Mouse (Mus musculus) midbrain, postnatal 0 days (tissue): Measurements from ENCODE around the gene Prdm1. TPM values are rescaled to one million over a fixed set of nuclear protein-coding genes. Genes with fewer than 3 reads are reported as not detected.
A peak's percentile ranks its signal among the peaks of the same experiment; 100 is the strongest.

ENCODE experiments used
- ATAC-seq: fragments of 200-750 bp; cut with Nextera tagmentation; 2 replicates; pipeline ENCODE4 v1.8.0; 2017; ENCODE audit warnings: moderate number of reproducible peaks, mild to moderate bottlenecking, moderate TSS enrichment, moderate library complexity; ENCODE audit not compliant: low FRiP score
- DNase-seq: peaks from one replicate; pipeline ENCODE4 v3.0.0-alpha.2; 2015; ENCODE audit warnings: low spot score
- H3K27ac ChIP-seq: fragments of 300-500 bp; sonication (generic); 2 replicates; pipeline ENCODE4 v1.5.1; 2014; ENCODE audit warnings: low read depth, mild to moderate bottlenecking, low read length, mixed read lengths
- H3K27me3 ChIP-seq: fragments of 300-500 bp; sonication (generic); 2 replicates; pipeline ENCODE4 v1.6.1; 2014; ENCODE audit warnings: low read length, control low read depth, mixed read lengths; ENCODE audit not compliant: insufficient read depth
- H3K36me3 ChIP-seq: fragments of 300-500 bp; sonication (generic); 2 replicates; pipeline ENCODE4 v1.6.1; 2014; ENCODE audit warnings: low read length, control low read depth, mixed read lengths; ENCODE audit not compliant: insufficient read depth
- H3K4me1 ChIP-seq: fragments of 300-500 bp; sonication (generic); 2 replicates; pipeline ENCODE4 v1.6.1; 2014; ENCODE audit warnings: mild to moderate bottlenecking, control low read depth, antibody characterized with exemption, low read length, mixed read lengths; ENCODE audit not compliant: insufficient read depth
- H3K4me2 ChIP-seq: fragments of 300-500 bp; sonication (generic); 2 replicates; pipeline ENCODE4 v1.6.1; 2014; ENCODE audit warnings: low read depth, mild to moderate bottlenecking, low read length, mixed read lengths; ENCODE audit not compliant: poor library complexity, severe bottlenecking
- H3K4me3 ChIP-seq: fragments of 300-500 bp; sonication (generic); 2 replicates; pipeline ENCODE4 v1.5.1; 2014; ENCODE audit warnings: low read depth, mild to moderate bottlenecking, low read length, moderate library complexity
- H3K9ac ChIP-seq: fragments of 300-500 bp; sonication (generic); replicated peaks from 2 replicates; pipeline ENCODE4 v1.6.1; 2014; ENCODE audit warnings: mild to moderate bottlenecking, low read length, moderate library complexity, mixed read lengths; ENCODE audit not compliant: poor library complexity, severe bottlenecking
- H3K9me3 ChIP-seq: fragments of 300-500 bp; sonication (generic); 2 replicates; pipeline ENCODE4 v1.6.1; 2016; ENCODE audit warnings: low read length, control low read depth
- CTCF ChIP-seq: IDR thresholded peaks from 2 replicates; pipeline ENCODE4 v1.5.1; 2016; ENCODE audit warnings: antibody characterized with exemption, mild to moderate bottlenecking
- WGBS: fragments of 180-500 bp; shearing (Covaris S2); extraction: QIAGEN DNeasy Blood & Tissue Kit; methylation state at CpG from one replicate; pipeline ENCODE4 v1.1.7; 2014; 5-methylcytosine and 5-hydroxymethylcytosine counted together
- polyA plus RNA-seq: library from polyadenylated mRNA; unstranded; fragments of >200 nt; fragmentation: Nextera tagmentation; extraction: Ambion mirVana; gene quantifications from 2 replicates; pipeline ENCODE4 v1.2.1, GENCODE M21; 2015
- total RNA-seq: library from RNA; depleted of rRNA; stranded (reverse); fragments of >200 nt; gene quantifications from 2 replicates; pipeline ENCODE4 v1.2.3, GENCODE M21; 2014

Gene Prdm1
- total and polyA plus RNA-seq, 2 experiments from 2014 or later, result 0.12 to 2.0 TPM

DNA sequence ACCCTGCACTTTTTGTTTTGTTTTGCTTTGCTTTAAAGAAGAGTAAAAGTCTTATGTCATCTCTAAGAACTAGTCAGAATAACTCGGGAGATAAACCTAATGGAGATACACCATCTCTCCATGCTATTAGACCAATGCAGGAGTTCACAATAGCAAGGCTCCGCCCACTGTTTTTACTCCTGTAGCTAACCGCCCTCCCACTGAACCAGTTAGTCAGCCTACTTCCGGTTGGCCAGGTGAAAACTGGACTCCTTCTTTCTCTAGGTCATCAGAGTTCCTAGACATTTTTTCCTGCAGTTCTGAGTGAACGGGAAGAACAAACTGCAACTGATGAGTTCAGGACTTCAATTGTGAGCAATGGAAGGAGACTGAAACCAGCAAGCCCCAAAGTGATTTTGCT lies 138.0 kb downstream of the Prdm1 start:
- H3K27ac ChIP-seq, result no peak overlapping the region
- 80% methylated on average over 5 of the region's 5 CpGs for WGBS
- no peaks in the 10 kb centered on the region for H3K27me3 ChIP-seq
- no peaks in the 10 kb centered on the region for H3K4me1 ChIP-seq
- no peak overlapping the region for H3K4me2 ChIP-seq
- DNase-seq (no peak), ATAC-seq (no peak)
- H3K4me3 ChIP-seq, result no peak overlapping the region
- H3K9me3 ChIP-seq, result no peaks in the 10 kb centered on the region
- no peaks in the 10 kb centered on the region for H3K36me3 ChIP-seq
- no peak for TF ChIP-seq CTCF
- no peak overlapping the region for H3K9ac ChIP-seq

DNA sequence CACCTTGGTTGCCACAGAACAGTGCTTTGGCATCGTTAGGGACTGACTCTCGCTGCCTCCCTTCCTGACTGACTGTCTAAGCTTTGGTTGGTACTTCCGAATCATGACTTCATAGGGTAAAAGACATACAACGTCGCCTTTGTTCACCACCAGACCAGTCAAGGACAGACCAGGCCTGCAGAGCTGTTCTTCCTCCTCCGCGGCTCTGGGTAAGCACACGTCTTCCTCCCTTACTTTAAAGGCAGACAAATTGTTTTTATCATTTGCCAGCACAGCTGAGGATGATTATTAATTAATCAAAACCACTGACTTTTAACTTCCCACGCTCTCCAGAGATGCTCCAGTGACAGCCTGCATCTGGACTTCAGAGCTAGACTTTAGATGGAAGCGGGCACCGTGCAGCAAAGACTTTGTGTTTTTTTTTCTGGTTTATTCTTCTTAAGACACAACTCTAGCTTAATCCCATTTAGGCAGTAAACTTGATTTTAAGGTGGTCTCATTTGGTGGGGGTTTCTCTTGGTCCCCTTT lies 139.5 kb downstream of the Prdm1 start:
- Histone ChIP-seq H3K4me1 (no peaks in the 10 kb centered on the region), H3K4me2 (no peak overlapping the region), H3K9ac (no peak overlapping the region), H3K27me3 (no peaks in the 10 kb centered on the region), H3K36me3 (no peaks in the 10 kb centered on the region), H3K9me3 (no peaks in the 10 kb centered on the region), H3K4me3 (no peak overlapping the region), H3K27ac (no peak overlapping the region)
- WGBS, result 55% methylated on average over 11 of the region's 11 CpGs
- no peak for DNase-seq
- ATAC-seq, result 0 out of 2 replicates have a peak, but pooled peaks have one; percentile 9
- TF ChIP-seq CTCF, result no peak
